Mouse (Mus musculus) thymus, adult 2 months (tissue): ENCODE results near the gene Ankfn1.

Experiments used
- CTCF ChIP-seq: fragments of 200-500 bp; IDR thresholded peaks from 2 replicates; pipeline ENCODE4 v1.5.1; 2012; ENCODE audit warnings: mild to moderate bottlenecking, control low read depth, low read length, moderate library complexity, borderline replicate concordance; ENCODE audit not compliant: control insufficient read depth, poor library complexity, insufficient read depth; ENCODE audit errors: extremely low read depth
- POLR2A ChIP-seq: fragments of 200-500 bp; IDR thresholded peaks from 2 replicates; pipeline ENCODE4 v1.6.1; 2012; ENCODE audit warnings: mild to moderate bottlenecking, low read length, control low read depth, moderate library complexity; ENCODE audit not compliant: control insufficient read depth, poor library complexity, insufficient read depth; ENCODE audit errors: extremely low read depth

- no peak for TF ChIP-seq POLR2A
- TF ChIP-seq CTCF, result no peak
Observed at GRCm38 (mm10) chr11:89579826-89580225, 197.6 kb downstream of the Ankfn1 start.
